ENCODE assay signal across 39 mouse cellular contexts in genomic region chrX:114907282-114907681, GRCm38 (mm10). TPM values are rescaled to one million over a fixed set of nuclear protein-coding genes. Genes with fewer than 3 reads are reported as not detected.
"Had no signal": no experiment of that assay in that cellular context is flagged by ENCODE, and none has a peak within 500 bp of the region (broad histone marks: within the 10 kb centered on the region; RNA-seq: fewer than 3 reads in every experiment).

Gene Ube2dnl2, plus strand, starts transcription at chrX:114907582.

- H3K9me3 ChIP-seq: embryonic facial prominence, embryonic 10.5 days; embryonic facial prominence, embryonic 12.5 days; embryonic facial prominence, embryonic 13.5 days; embryonic facial prominence, embryonic 15.5 days; forebrain, embryonic 10.5 days; forebrain, embryonic 12.5 days; forebrain, embryonic 13.5 days; forebrain, embryonic 15.5 days had no signal

- H3K27ac ChIP-seq: embryonic facial prominence, embryonic 10.5 days; embryonic facial prominence, embryonic 12.5 days; embryonic facial prominence, embryonic 13.5 days; embryonic facial prominence, embryonic 15.5 days; forebrain, embryonic 10.5 days; forebrain, embryonic 12.5 days; forebrain, embryonic 13.5 days; forebrain, embryonic 15.5 days; gastrocnemius, adult 2 months; heart, adult 2 months had no signal

- H3K27me3 ChIP-seq: embryonic facial prominence, embryonic 12.5 days; embryonic facial prominence, embryonic 13.5 days; embryonic facial prominence, embryonic 15.5 days; forebrain, embryonic 12.5 days; forebrain, embryonic 13.5 days; forebrain, embryonic 15.5 days had no signal

- H3K4me3 ChIP-seq: embryonic facial prominence, embryonic 10.5 days; embryonic facial prominence, embryonic 12.5 days; embryonic facial prominence, embryonic 13.5 days; embryonic facial prominence, embryonic 15.5 days; erythroblast, embryonic 14.5 days; forebrain, embryonic 10.5 days; forebrain, embryonic 12.5 days; forebrain, embryonic 13.5 days; forebrain, embryonic 15.5 days; gastrocnemius, adult 2 months; heart, adult 2 months had no signal

- H3K4me1 ChIP-seq: embryonic facial prominence, embryonic 10.5 days; embryonic facial prominence, embryonic 12.5 days; embryonic facial prominence, embryonic 13.5 days; embryonic facial prominence, embryonic 15.5 days; forebrain, embryonic 10.5 days; forebrain, embryonic 12.5 days; forebrain, embryonic 13.5 days; forebrain, embryonic 15.5 days had no signal

- ATAC-seq: forebrain, embryonic 13.5 days; forebrain, embryonic 14.5 days; forebrain, embryonic 15.5 days; forebrain, embryonic 16.5 days; forebrain, postnatal 0 days had no signal

- H3K4me2 ChIP-seq: embryonic facial prominence, embryonic 12.5 days; embryonic facial prominence, embryonic 13.5 days; embryonic facial prominence, embryonic 15.5 days; forebrain, embryonic 12.5 days; forebrain, embryonic 13.5 days; forebrain, embryonic 15.5 days had no signal

- H3K36me3 ChIP-seq: embryonic facial prominence, embryonic 10.5 days; embryonic facial prominence, embryonic 12.5 days; embryonic facial prominence, embryonic 13.5 days; embryonic facial prominence, embryonic 15.5 days; forebrain, embryonic 10.5 days; forebrain, embryonic 12.5 days; forebrain, embryonic 15.5 days had no signal

- H3K9ac ChIP-seq: embryonic facial prominence, embryonic 12.5 days; embryonic facial prominence, embryonic 13.5 days; embryonic facial prominence, embryonic 15.5 days; forebrain, embryonic 12.5 days; forebrain, embryonic 13.5 days; forebrain, embryonic 15.5 days; forebrain, postnatal 0 days had no signal

- DNase-seq: cerebellum, adult 2 months; cerebellum, adult 8-10 months; cerebellum, adult 9-10 months; cerebellum, adult 9-11 months; cerebellum, postnatal 10 days; cerebellum, postnatal 14 days; cerebellum, postnatal 36 days; embryo, embryonic 11 days; forebrain, postnatal 0 days; gastrocnemius, adult 2 months; gastrocnemius, postnatal 10 days; gastrocnemius, postnatal 14 days; gastrocnemius, postnatal 25 days; gastrocnemius, postnatal 36 days; heart, adult 11 months; heart, adult 18-20 months; heart, adult 2 months had no signal

RNA-seq across cellular contexts. Expression of gene Ube2dnl2, which starts in this region (rescaled TPM):
- total RNA-seq: common myeloid progenitor, adult 5-6 weeks; forebrain, postnatal 0 days; gastrocnemius, adult 18-20 months; gastrocnemius, adult 2 months; gastrocnemius, adult 8-10 months; gastrocnemius, postnatal 10 days; gastrocnemius, postnatal 14 days; gastrocnemius, postnatal 25 days; gastrocnemius, postnatal 36 days; gastrocnemius, postnatal 4 days; granulocyte monocyte progenitor cell, adult 5-6 weeks; heart, adult 18-20 months; heart, adult 2 months had no signal
- polyA plus RNA-seq: cerebellum, adult 2 months; cortical plate, adult 2 months; embryonic facial prominence, embryonic 10.5 days; embryonic facial prominence, embryonic 11.5 days; embryonic facial prominence, embryonic 12.5 days; embryonic facial prominence, embryonic 13.5 days; embryonic facial prominence, embryonic 14.5 days; embryonic facial prominence, embryonic 15.5 days; forebrain, embryonic 10.5 days; forebrain, embryonic 11.5 days; forebrain, embryonic 12.5 days; forebrain, embryonic 13.5 days; forebrain, embryonic 14.5 days; forebrain, embryonic 15.5 days; forebrain, embryonic 16.5 days; forebrain, postnatal 0 days; frontal cortex, adult 2 months; gonadal fat pad, adult 2 months; heart, adult 2 months had no signal
